Mouse (Mus musculus): ENCODE measurements around the gene Cmtm8. TPM values are rescaled to one million over a fixed set of nuclear protein-coding genes. Genes with fewer than 3 reads are reported as not detected.

Gene Cmtm8
- polyA plus RNA-seq, 1 experiment from 2014 or later, result 80.2 TPM

DNA sequence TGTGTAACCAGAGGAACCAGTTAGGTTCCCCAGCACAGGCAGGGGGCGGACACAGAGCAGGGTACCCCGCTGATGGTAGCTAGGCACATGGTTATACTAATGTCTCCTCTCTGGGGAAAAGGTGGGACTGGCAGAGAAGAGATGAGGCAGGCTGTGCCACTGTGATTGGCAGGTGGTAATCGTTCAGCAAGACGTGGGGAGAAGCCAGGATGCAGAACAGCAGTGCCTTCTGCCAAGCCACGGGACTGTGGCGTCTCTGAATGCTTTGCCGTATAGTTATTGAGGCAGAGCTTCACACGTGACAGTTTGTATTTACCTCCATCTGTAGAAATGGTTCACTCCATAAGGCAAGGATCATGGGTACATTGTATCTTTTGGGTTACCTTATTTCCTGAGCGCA, 10.7 kb upstream of the Cmtm8 start:
- Histone ChIP-seq H3K27me3 (replicated peaks; ENCODE audit: control insufficient read depth, insufficient read depth, low read length) (no peaks in the 10 kb centered on the region), H3K9ac (ENCODE audit: low read depth, low read length) (no peak overlapping the region), H3K36me3 (ENCODE audit: control insufficient read depth, insufficient read depth, low read length) (no peaks in the 10 kb centered on the region), H3K4me3 (ENCODE audit: low read length) (no peak overlapping the region), H3K27ac (ENCODE audit: low read length) (no peak overlapping the region), H3K4me1 (ENCODE audit: control insufficient read depth, insufficient read depth, low read length) (no peaks in the 10 kb centered on the region), H3K9me3 (ENCODE audit: control insufficient read depth, low read length) (no peaks in the 10 kb centered on the region), H3K4me2 (ENCODE audit: low read depth, low read length) (no peak overlapping the region)
- no peak for ATAC-seq
- 67% methylated on average over 9 of the region's 9 CpGs for WGBS

DNA sequence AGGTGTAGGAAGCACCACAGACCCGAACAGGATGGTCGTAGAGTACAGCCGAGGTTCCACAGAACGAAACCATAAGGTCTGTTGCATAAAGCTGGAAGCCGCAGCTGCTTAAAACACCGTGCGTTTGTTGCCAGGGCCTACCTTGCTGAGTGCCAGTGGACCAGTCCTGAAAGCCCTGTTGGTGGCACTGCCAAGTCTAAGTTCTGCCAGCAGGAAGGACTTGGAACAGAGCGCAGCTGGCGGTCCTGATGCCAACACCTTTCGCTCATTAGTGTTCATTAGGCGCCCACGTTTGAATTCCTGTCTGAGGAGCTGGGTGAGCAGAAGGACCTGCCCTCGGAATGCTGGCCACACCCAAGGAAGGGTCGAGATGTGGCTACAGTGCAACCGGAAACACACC, 9.4 kb upstream of the Cmtm8 start:
- Histone ChIP-seq H3K9ac (ENCODE audit: low read depth, low read length) (no peak overlapping the region), H3K9me3 (ENCODE audit: control insufficient read depth, low read length) (no peaks in the 10 kb centered on the region), H3K4me1 (ENCODE audit: control insufficient read depth, insufficient read depth, low read length) (no peaks in the 10 kb centered on the region), H3K4me3 (ENCODE audit: low read length) (no peak overlapping the region), H3K27ac (ENCODE audit: low read length) (no peak overlapping the region), H3K27me3 (replicated peaks; ENCODE audit: control insufficient read depth, insufficient read depth, low read length) (no peaks in the 10 kb centered on the region), H3K36me3 (ENCODE audit: control insufficient read depth, insufficient read depth, low read length) (no peaks in the 10 kb centered on the region), H3K4me2 (ENCODE audit: low read depth, low read length) (no peak overlapping the region)
- 78% methylated on average over 15 of the region's 15 CpGs for WGBS
- ATAC-seq, result no peak

DNA sequence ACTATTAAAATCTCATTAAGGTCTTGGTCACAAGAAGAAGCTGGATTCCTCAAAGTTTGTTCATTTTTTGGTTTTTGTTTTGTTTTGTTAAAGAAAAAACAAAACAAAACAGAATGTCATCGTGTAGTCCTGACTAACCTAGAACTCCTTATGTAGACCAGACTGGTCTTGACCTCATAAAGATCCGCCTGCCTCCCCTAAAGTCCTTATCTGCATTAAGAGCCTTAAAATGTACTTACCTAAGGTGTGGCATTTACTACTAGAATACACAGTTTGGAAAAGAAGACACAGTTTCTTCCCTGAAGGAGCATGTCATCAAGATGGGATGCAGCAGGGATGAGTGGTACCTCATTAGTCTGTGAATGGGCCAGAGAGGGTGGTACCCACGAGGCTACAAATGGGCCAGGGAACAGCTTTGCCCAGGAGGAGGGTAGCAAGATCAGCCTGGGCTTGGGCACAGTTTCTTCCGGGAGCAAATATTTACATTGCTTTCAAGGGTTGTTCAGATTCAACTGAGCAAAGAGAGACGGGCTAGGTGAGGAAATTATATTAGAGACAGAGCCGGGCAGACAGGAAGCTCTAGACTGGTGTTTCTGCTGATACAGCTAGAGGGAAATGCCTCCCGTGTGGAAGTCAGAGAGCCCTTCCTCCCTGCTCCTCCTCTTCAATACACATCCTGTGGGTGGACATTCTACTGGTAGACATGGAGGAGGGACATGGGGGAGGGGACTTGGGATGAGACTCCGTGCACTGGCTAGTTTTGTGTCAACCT, 7.6 kb upstream of the Cmtm8 start:
- Histone ChIP-seq H3K4me3 (ENCODE audit: low read length) (no peak overlapping the region), H3K27ac (ENCODE audit: low read length) (0 out of 2 replicates have a peak overlapping the region, but pooled peaks have one; percentile 35), H3K36me3 (ENCODE audit: control insufficient read depth, insufficient read depth, low read length) (no peaks in the 10 kb centered on the region), H3K4me2 (ENCODE audit: low read depth, low read length) (no peak overlapping the region), H3K9me3 (ENCODE audit: control insufficient read depth, low read length) (no peaks in the 10 kb centered on the region), H3K4me1 (ENCODE audit: control insufficient read depth, insufficient read depth, low read length) (no peaks in the 10 kb centered on the region), H3K27me3 (replicated peaks; ENCODE audit: control insufficient read depth, insufficient read depth, low read length) (no peaks in the 10 kb centered on the region), H3K9ac (ENCODE audit: low read depth, low read length) (no peak overlapping the region)
- 38% methylated on average over 8 of the region's 8 CpGs for WGBS
- peak; percentile 61 for ATAC-seq

DNA sequence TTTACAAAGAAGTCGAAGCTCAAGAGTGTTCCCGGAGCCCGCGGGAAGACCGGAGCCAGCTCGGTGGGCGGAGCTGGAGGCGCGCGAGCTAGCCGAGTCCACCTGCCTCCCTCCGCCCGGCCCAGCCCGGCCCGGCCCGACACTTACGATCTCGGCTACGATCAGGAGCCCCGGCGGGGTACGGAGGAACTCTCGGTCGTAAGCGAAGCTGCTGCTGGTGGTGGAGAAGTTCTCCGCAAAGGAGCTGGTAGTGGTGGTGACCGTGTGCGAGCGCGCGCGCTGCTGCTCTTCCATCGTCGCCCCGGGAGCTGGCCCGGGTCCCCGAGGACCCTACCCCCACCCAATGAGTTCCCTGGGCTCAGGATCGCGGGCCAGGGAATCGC, 331 bp downstream of the Cmtm8 start:
- under 1% methylated on average over 40 of the region's 40 CpGs for WGBS
- H3K4me2 ChIP-seq (ENCODE audit: low read depth, low read length), result peak overlapping the region; percentile 95
- ATAC-seq, result peak; percentile 73
- H3K9ac ChIP-seq (ENCODE audit: low read depth, low read length), result peak overlapping the region; percentile 79
- H3K27me3 ChIP-seq (replicated peaks; ENCODE audit: control insufficient read depth, insufficient read depth, low read length), result no peaks in the 10 kb centered on the region
- H3K9me3 ChIP-seq (ENCODE audit: control insufficient read depth, low read length), result no peaks in the 10 kb centered on the region
- peak overlapping the region; percentile 72 for H3K4me3 ChIP-seq (ENCODE audit: low read length)
- H3K27ac ChIP-seq (ENCODE audit: low read length), result peak overlapping the region; percentile 75
- H3K4me1 ChIP-seq (ENCODE audit: control insufficient read depth, insufficient read depth, low read length), result peaks cover 10% of the 10 kb centered on the region
- no peaks in the 10 kb centered on the region for H3K36me3 ChIP-seq (ENCODE audit: control insufficient read depth, insufficient read depth, low read length)

DNA sequence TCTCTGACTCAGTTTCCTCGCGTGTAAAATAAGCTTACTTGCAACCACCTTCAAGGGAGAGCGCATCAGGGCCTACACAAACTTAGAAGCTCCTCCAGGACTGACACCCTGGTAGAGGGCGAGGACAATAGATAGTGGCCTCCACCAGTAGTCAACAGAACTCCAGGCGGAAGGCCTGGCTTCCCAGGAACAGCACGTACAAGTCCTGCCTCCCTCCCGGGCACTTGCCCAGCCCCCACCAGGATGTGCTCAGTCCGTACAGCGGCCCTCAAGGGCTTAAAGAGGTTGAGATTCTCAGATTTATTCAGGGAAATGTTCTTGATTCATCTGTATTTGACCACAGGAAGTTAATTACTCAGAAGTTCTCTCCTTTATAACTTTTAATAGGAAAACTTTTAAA, 1.1 kb downstream of the Cmtm8 start:
- peak overlapping the region; percentile 72 for H3K4me3 ChIP-seq (ENCODE audit: low read length)
- H3K4me2 ChIP-seq (ENCODE audit: low read depth, low read length), result peak overlapping the region; percentile 95
- peak overlapping the region; percentile 75 for H3K27ac ChIP-seq (ENCODE audit: low read length)
- no peaks in the 10 kb centered on the region for H3K27me3 ChIP-seq (replicated peaks; ENCODE audit: control insufficient read depth, insufficient read depth, low read length)
- H3K36me3 ChIP-seq (ENCODE audit: control insufficient read depth, insufficient read depth, low read length), result no peaks in the 10 kb centered on the region
- H3K9ac ChIP-seq (ENCODE audit: low read depth, low read length), result peak overlapping the region; percentile 79; the same call in 1 of the 2 replicates
- 35% methylated on average over 9 of the region's 9 CpGs for WGBS
- ATAC-seq, result peak; percentile 58
- peaks cover 10% of the 10 kb centered on the region for H3K4me1 ChIP-seq (ENCODE audit: control insufficient read depth, insufficient read depth, low read length)
- no peaks in the 10 kb centered on the region for H3K9me3 ChIP-seq (ENCODE audit: control insufficient read depth, low read length)

DNA sequence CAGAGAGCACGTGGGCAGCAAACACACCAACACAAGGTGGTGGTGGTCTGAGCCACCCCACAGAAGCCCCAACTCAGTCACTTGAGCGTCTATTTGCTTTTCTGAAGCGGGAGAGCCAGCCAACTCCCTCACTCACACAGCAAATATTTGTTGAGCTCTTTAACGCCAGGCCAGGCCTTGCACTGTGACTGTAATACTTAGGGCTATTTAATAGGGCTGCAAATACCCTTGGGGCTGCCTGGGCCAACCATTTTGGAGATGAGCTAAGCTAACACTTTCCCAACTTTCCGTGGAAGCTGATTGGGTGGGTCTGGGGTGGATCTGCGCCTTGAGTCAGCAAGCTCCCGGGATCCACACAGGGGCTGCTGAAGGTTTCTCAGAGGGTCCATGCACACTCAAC, 1.7 kb downstream of the Cmtm8 start:
- 56% methylated on average over 7 of the region's 7 CpGs for WGBS
- Histone ChIP-seq H3K4me3 (ENCODE audit: low read length) (peak overlapping the region; percentile 72), H3K36me3 (ENCODE audit: control insufficient read depth, insufficient read depth, low read length) (no peaks in the 10 kb centered on the region), H3K27ac (ENCODE audit: low read length) (peak overlapping the region; percentile 68), H3K4me2 (ENCODE audit: low read depth, low read length) (peak overlapping the region; percentile 95), H3K9me3 (ENCODE audit: control insufficient read depth, low read length) (no peaks in the 10 kb centered on the region), H3K9ac (ENCODE audit: low read depth, low read length) (peak overlapping the region; percentile 79), H3K27me3 (replicated peaks; ENCODE audit: control insufficient read depth, insufficient read depth, low read length) (no peaks in the 10 kb centered on the region), H3K4me1 (ENCODE audit: control insufficient read depth, insufficient read depth, low read length) (peaks cover 10% of the 10 kb centered on the region)
- ATAC-seq, result no peak; the same call in 1 of the 2 replicates

DNA sequence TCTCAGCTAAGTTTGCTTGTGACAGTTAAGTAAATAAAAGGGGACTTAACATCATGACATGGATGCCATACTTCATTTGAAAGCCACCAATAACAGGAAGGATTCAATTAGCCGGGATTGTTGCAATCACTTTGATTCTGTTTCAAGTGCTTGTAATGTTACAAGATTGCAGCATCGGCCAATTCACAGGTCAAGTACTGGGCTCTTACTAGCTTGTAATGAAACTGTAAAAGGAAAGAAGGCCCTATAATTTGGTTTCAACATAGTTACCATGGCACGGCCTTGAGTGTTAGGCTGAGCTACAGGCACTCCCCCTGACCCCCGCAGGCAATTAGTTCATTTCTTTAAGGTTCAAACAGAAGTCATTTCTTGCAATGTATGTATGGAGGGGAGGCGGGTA, 5.1 kb downstream of the Cmtm8 start:
- H3K9ac ChIP-seq (ENCODE audit: low read depth, low read length), result no peak overlapping the region
- H3K4me2 ChIP-seq (ENCODE audit: low read depth, low read length), result no peak overlapping the region
- peaks cover 7% of the 10 kb centered on the region for H3K4me1 ChIP-seq (ENCODE audit: control insufficient read depth, insufficient read depth, low read length)
- no peaks in the 10 kb centered on the region for H3K36me3 ChIP-seq (ENCODE audit: control insufficient read depth, insufficient read depth, low read length)
- H3K4me3 ChIP-seq (ENCODE audit: low read length), result no peak overlapping the region
- 81% methylated on average over 5 of the region's 5 CpGs for WGBS
- no peaks in the 10 kb centered on the region for H3K27me3 ChIP-seq (replicated peaks; ENCODE audit: control insufficient read depth, insufficient read depth, low read length)
- no peak overlapping the region for H3K27ac ChIP-seq (ENCODE audit: low read length)
- no peak for ATAC-seq
- no peaks in the 10 kb centered on the region for H3K9me3 ChIP-seq (ENCODE audit: control insufficient read depth, low read length)

DNA sequence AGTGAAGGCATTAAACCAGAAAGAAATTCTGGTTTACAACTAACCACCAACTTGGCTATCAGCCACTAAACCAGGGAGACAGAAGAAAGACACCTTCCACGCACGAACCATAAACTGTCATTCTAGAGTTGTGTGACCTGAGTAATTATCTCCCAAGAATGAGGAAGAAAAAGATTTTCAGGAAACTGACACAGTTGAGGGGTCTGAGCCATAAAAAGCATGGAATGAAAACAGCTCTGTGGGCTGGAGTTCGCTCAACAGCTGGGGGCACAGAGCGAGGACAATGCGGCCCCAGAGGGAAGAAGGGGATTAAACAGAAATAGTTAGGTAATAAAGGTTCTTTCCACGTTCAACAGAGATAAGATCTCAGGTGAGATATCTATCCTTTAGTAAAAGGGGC, 12.4 kb downstream of the Cmtm8 start:
- peak; percentile 71; the same call in 1 of the 2 replicates for ATAC-seq
- Histone ChIP-seq H3K4me1 (ENCODE audit: control insufficient read depth, insufficient read depth, low read length) (peaks cover 17% of the 10 kb centered on the region), H3K4me2 (ENCODE audit: low read depth, low read length) (no peak overlapping the region), H3K4me3 (ENCODE audit: low read length) (no peak overlapping the region), H3K9ac (ENCODE audit: low read depth, low read length) (no peak overlapping the region), H3K27ac (ENCODE audit: low read length) (peak overlapping the region; percentile 38), H3K9me3 (ENCODE audit: control insufficient read depth, low read length) (no peaks in the 10 kb centered on the region), H3K27me3 (replicated peaks; ENCODE audit: control insufficient read depth, insufficient read depth, low read length) (no peaks in the 10 kb centered on the region), H3K36me3 (ENCODE audit: control insufficient read depth, insufficient read depth, low read length) (no peaks in the 10 kb centered on the region)
- WGBS, result 30% methylated on average over 6 of the region's 6 CpGs

DNA sequence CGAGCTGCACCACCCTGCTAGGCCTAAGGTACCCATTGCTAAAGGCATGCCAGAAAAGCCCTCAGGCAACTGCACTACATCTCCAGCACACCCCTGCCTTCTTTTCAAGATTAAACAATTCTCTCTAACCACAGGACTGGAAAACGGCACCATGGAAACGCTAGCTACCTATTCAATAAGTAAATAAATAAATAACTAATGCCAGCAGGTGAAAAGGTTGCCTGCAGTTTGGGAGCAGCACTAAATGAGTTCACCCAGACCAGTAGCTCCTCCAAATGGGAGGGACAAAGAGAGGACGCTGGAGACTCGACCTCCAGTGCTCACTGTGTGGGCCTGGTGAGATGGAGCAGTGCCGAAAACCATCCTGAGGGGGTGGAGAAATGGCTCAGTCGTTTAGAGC, 13.6 kb downstream of the Cmtm8 start:
- WGBS, result 49% methylated on average over 7 of the region's 7 CpGs
- Histone ChIP-seq H3K27ac (ENCODE audit: low read length) (no peak overlapping the region), H3K4me2 (ENCODE audit: low read depth, low read length) (no peak overlapping the region), H3K4me3 (ENCODE audit: low read length) (no peak overlapping the region), H3K36me3 (ENCODE audit: control insufficient read depth, insufficient read depth, low read length) (no peaks in the 10 kb centered on the region), H3K9ac (ENCODE audit: low read depth, low read length) (no peak overlapping the region), H3K9me3 (ENCODE audit: control insufficient read depth, low read length) (no peaks in the 10 kb centered on the region), H3K27me3 (replicated peaks; ENCODE audit: control insufficient read depth, insufficient read depth, low read length) (no peaks in the 10 kb centered on the region), H3K4me1 (ENCODE audit: control insufficient read depth, insufficient read depth, low read length) (peaks cover 17% of the 10 kb centered on the region)
- ATAC-seq, result no peak

DNA sequence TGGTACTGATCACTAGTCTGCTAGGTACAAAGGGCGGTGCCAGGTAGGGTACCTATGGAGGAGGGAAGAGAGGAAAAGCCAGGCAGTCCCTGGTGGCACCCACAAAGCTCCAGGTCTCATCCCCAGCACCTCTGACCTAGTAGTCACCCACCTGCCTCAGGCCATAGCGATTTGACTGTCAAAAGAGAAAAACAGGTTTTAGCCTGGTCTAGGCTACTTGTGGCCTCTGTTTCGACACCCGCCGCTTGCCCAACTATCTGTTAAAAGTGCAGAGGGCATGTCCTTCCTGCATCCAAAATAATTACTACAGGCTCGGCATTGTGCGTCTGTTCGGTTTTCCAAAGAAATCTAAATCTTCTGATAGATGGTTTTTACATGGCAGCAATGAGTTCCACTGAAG, 14.3 kb downstream of the Cmtm8 start:
- Histone ChIP-seq H3K4me2 (ENCODE audit: low read depth, low read length) (no peak overlapping the region), H3K9me3 (ENCODE audit: control insufficient read depth, low read length) (no peaks in the 10 kb centered on the region), H3K27ac (ENCODE audit: low read length) (no peak overlapping the region), H3K27me3 (replicated peaks; ENCODE audit: control insufficient read depth, insufficient read depth, low read length) (no peaks in the 10 kb centered on the region), H3K9ac (ENCODE audit: low read depth, low read length) (no peak overlapping the region), H3K36me3 (ENCODE audit: control insufficient read depth, insufficient read depth, low read length) (no peaks in the 10 kb centered on the region), H3K4me1 (ENCODE audit: control insufficient read depth, insufficient read depth, low read length) (peaks cover 21% of the 10 kb centered on the region), H3K4me3 (ENCODE audit: low read length) (no peak overlapping the region)
- 88% methylated on average over 8 of the region's 8 CpGs for WGBS
- ATAC-seq, result no peak
